Mouse (Mus musculus): ENCODE results near the gene Trank1. TPM values are rescaled to one million over a fixed set of nuclear protein-coding genes. Genes with fewer than 3 reads are reported as not detected.
A peak's percentile ranks its signal among the peaks of the same experiment; 100 is the strongest.

Gene Trank1
- polyA plus RNA-seq, 1 experiment from 2014 or later = 1.7 TPM

- WGBS = 88% methylated on average over 2 of the region's 2 CpGs
- H3K36me3 ChIP-seq = no peaks in the 10 kb centered on the region
- H3K4me3 ChIP-seq = no peak overlapping the region
- H3K9ac ChIP-seq (replicated peaks) = no peak overlapping the region
- H3K4me2 ChIP-seq (replicated peaks) = no peak overlapping the region
- peaks cover 13% of the 10 kb centered on the region for H3K4me1 ChIP-seq
- H3K27me3 ChIP-seq = no peaks in the 10 kb centered on the region
- H3K9me3 ChIP-seq = no peaks in the 10 kb centered on the region
- ATAC-seq (ENCODE audit: low FRiP score, low read depth) = no peak
- H3K27ac ChIP-seq (replicated peaks) = no peak overlapping the region
These were observed 25.1 kb upstream of the Trank1 start for GRCm38 (mm10) chr9:111286468-111286867.

GRCm38 (mm10) chr9:111287956-111288355, 23.6 kb upstream of the Trank1 start:
- no peaks in the 10 kb centered on the region for H3K27me3 ChIP-seq
- peaks cover 13% of the 10 kb centered on the region for H3K4me1 ChIP-seq
- 98% methylated on average over 4 of the region's 4 CpGs for WGBS
- ATAC-seq (ENCODE audit: low FRiP score, low read depth) = no peak
- no peak overlapping the region for H3K4me3 ChIP-seq
- H3K9me3 ChIP-seq = no peaks in the 10 kb centered on the region
- H3K36me3 ChIP-seq = no peaks in the 10 kb centered on the region
- no peak overlapping the region for H3K9ac ChIP-seq (replicated peaks)
- H3K27ac ChIP-seq (replicated peaks) = no peak overlapping the region
- no peak overlapping the region for H3K4me2 ChIP-seq (replicated peaks)

- Histone ChIP-seq H3K27ac (replicated peaks) (no peak overlapping the region), H3K9me3 (no peaks in the 10 kb centered on the region), H3K4me3 (no peak overlapping the region), H3K4me1 (peaks cover 13% of the 10 kb centered on the region), H3K9ac (replicated peaks) (no peak overlapping the region), H3K27me3 (no peaks in the 10 kb centered on the region), H3K4me2 (replicated peaks) (no peak overlapping the region), H3K36me3 (no peaks in the 10 kb centered on the region)
- WGBS = 59% methylated on average over 9 of the region's 9 CpGs
- ATAC-seq (ENCODE audit: low FRiP score, low read depth) = no peak
These were observed 22.2 kb upstream of the Trank1 start for GRCm38 (mm10) chr9:111289294-111289831.

GRCm38 (mm10) chr9:111289832-111290339, 21.7 kb upstream of the Trank1 start:
- Histone ChIP-seq H3K27me3 (no peaks in the 10 kb centered on the region), H3K36me3 (no peaks in the 10 kb centered on the region), H3K27ac (replicated peaks) (no peak overlapping the region), H3K4me1 (peaks cover 12% of the 10 kb centered on the region), H3K9ac (replicated peaks) (no peak overlapping the region), H3K4me2 (replicated peaks) (no peak overlapping the region), H3K4me3 (no peak overlapping the region), H3K9me3 (no peaks in the 10 kb centered on the region)
- ATAC-seq (ENCODE audit: low FRiP score, low read depth) = peak; percentile 68
- 15% methylated on average over 21 of the region's 21 CpGs for WGBS

- Histone ChIP-seq H3K4me1 (peaks cover 7% of the 10 kb centered on the region), H3K36me3 (no peaks in the 10 kb centered on the region), H3K4me3 (no peak overlapping the region), H3K4me2 (replicated peaks) (no peak overlapping the region), H3K27ac (replicated peaks) (no peak overlapping the region), H3K9ac (replicated peaks) (no peak overlapping the region), H3K27me3 (no peaks in the 10 kb centered on the region), H3K9me3 (no peaks in the 10 kb centered on the region)
- WGBS = 69% methylated on average over 11 of the region's 11 CpGs
- no peak for ATAC-seq (ENCODE audit: low FRiP score, low read depth)
These were observed 20.9 kb upstream of the Trank1 start for GRCm38 (mm10) chr9:111290539-111291100.

- Histone ChIP-seq H3K4me2 (replicated peaks) (no peak overlapping the region), H3K27ac (replicated peaks) (no peak overlapping the region), H3K9me3 (no peaks in the 10 kb centered on the region), H3K4me1 (0 out of 2 replicates have a peak, but pooled peaks cover 4% of the 10 kb centered on the region), H3K4me3 (no peak overlapping the region), H3K36me3 (no peaks in the 10 kb centered on the region), H3K27me3 (no peaks in the 10 kb centered on the region), H3K9ac (replicated peaks) (no peak overlapping the region)
- 85% methylated on average over 4 of the region's 4 CpGs for WGBS
- no peak for ATAC-seq (ENCODE audit: low FRiP score, low read depth)
These were observed 18.3 kb upstream of the Trank1 start for GRCm38 (mm10) chr9:111293234-111293633.

- H3K4me1 ChIP-seq = no peaks in the 10 kb centered on the region
- no peak overlapping the region for H3K4me3 ChIP-seq
- no peak for ATAC-seq (ENCODE audit: low FRiP score, low read depth)
- H3K4me2 ChIP-seq (replicated peaks) = no peak overlapping the region
- H3K36me3 ChIP-seq = no peaks in the 10 kb centered on the region
- no peaks in the 10 kb centered on the region for H3K27me3 ChIP-seq
- no peak overlapping the region for H3K9ac ChIP-seq (replicated peaks)
- 89% methylated on average over 6 of the region's 6 CpGs for WGBS
- H3K27ac ChIP-seq (replicated peaks) = no peak overlapping the region
- H3K9me3 ChIP-seq = no peaks in the 10 kb centered on the region
These were observed 16.6 kb upstream of the Trank1 start for GRCm38 (mm10) chr9:111294911-111295310.

- no peak overlapping the region for H3K4me2 ChIP-seq (replicated peaks)
- H3K9ac ChIP-seq (replicated peaks) = no peak overlapping the region
- H3K36me3 ChIP-seq = no peaks in the 10 kb centered on the region
- no peak for ATAC-seq (ENCODE audit: low FRiP score, low read depth)
- H3K9me3 ChIP-seq = no peaks in the 10 kb centered on the region
- no peaks in the 10 kb centered on the region for H3K27me3 ChIP-seq
- H3K4me1 ChIP-seq = no peaks in the 10 kb centered on the region
- 59% methylated on average over 2 of the region's 2 CpGs for WGBS
- no peak overlapping the region for H3K4me3 ChIP-seq
- no peak overlapping the region for H3K27ac ChIP-seq (replicated peaks)
These were observed 16.2 kb upstream of the Trank1 start for GRCm38 (mm10) chr9:111295323-111295722.

GRCm38 (mm10) chr9:111296433-111296832, 15.1 kb upstream of the Trank1 start:
- Histone ChIP-seq H3K4me2 (replicated peaks) (no peak overlapping the region), H3K36me3 (no peaks in the 10 kb centered on the region), H3K4me3 (no peak overlapping the region), H3K27ac (replicated peaks) (no peak overlapping the region), H3K4me1 (no peaks in the 10 kb centered on the region), H3K9ac (replicated peaks) (no peak overlapping the region), H3K9me3 (no peaks in the 10 kb centered on the region), H3K27me3 (no peaks in the 10 kb centered on the region)
- WGBS = 74% methylated on average over 7 of the region's 7 CpGs
- no peak for ATAC-seq (ENCODE audit: low FRiP score, low read depth)

- WGBS = 88% methylated on average over 2 of the region's 2 CpGs
- H3K4me2 ChIP-seq (replicated peaks) = no peak overlapping the region
These were observed 12.9 kb upstream of the Trank1 start for GRCm38 (mm10) chr9:111298606-111299005.

GRCm38 (mm10) chr9:111302196-111302831, 9.2 kb upstream of the Trank1 start:
- ATAC-seq (ENCODE audit: low FRiP score, low read depth) = no peak
- H3K4me3 ChIP-seq = no peak overlapping the region
- H3K9ac ChIP-seq (replicated peaks) = no peak overlapping the region
- H3K4me1 ChIP-seq = no peaks in the 10 kb centered on the region; the same call in 1 of the 2 replicates
- H3K27me3 ChIP-seq = 0 out of 2 replicates have a peak, but pooled peaks cover 4% of the 10 kb centered on the region
- H3K36me3 ChIP-seq = no peaks in the 10 kb centered on the region
- 58% methylated on average over 12 of the region's 12 CpGs for WGBS
- H3K27ac ChIP-seq (replicated peaks) = no peak overlapping the region
- H3K4me2 ChIP-seq (replicated peaks) = no peak overlapping the region
- no peaks in the 10 kb centered on the region for H3K9me3 ChIP-seq

More at GRCm38 (mm10) chr9:111298606-111299005, 12.9 kb upstream of the Trank1 start:
- Histone ChIP-seq H3K4me3 (no peak overlapping the region), H3K4me1 (no peaks in the 10 kb centered on the region; the same call in 1 of the 2 replicates), H3K27me3 (no peaks in the 10 kb centered on the region), H3K27ac (replicated peaks) (no peak overlapping the region), H3K9ac (replicated peaks) (no peak overlapping the region), H3K36me3 (no peaks in the 10 kb centered on the region), H3K9me3 (no peaks in the 10 kb centered on the region)
- ATAC-seq (ENCODE audit: low FRiP score, low read depth) = no peak

GRCm38 (mm10) chr9:111304036-111304435, 7.5 kb upstream of the Trank1 start:
- no peak overlapping the region for H3K27ac ChIP-seq (replicated peaks)
- no peak for ATAC-seq (ENCODE audit: low FRiP score, low read depth)
- 0 out of 2 replicates have a peak, but pooled peaks cover 7% of the 10 kb centered on the region for H3K27me3 ChIP-seq
- H3K4me3 ChIP-seq = no peak overlapping the region
- no peak overlapping the region for H3K4me2 ChIP-seq (replicated peaks)
- WGBS = 93% methylated on average over 6 of the region's 6 CpGs
- no peak overlapping the region for H3K9ac ChIP-seq (replicated peaks)
- no peaks in the 10 kb centered on the region; the same call in 1 of the 2 replicates for H3K4me1 ChIP-seq
- H3K9me3 ChIP-seq = no peaks in the 10 kb centered on the region
- H3K36me3 ChIP-seq = no peaks in the 10 kb centered on the region
